Mouse (Mus musculus): ENCODE measurements at regions not wholly inside any gene's neighbourhood (a gene's known extent, or its start where the extent isn't known, plus 50 kb on each side); places are given as distances from the start of the nearest gene placed in this dataset.

DNA sequence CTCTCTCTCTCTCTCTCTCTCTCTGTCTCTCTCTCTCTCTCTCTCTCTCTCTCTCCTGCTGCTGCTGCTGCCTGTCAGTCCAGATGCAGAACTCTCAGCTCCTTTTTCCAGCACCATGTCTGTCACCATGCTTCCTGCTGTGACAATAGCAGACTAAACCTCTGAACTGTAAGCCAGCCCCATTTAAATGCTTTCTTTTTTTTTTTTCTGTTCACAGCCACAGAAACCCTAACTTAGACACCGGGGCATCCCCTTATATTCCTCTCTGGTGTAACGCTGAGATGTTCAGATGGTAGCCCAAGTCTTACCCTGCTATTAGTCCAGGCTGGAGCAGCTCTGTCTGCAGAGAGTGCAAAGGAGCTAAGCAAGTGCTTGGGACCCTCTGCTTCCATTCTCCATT, 54.3 kb upstream of the Vash1 start:
- TF ChIP-seq POLR2A (IDR thresholded peaks at IDR 0.05; ENCODE audit: borderline replicate concordance, extremely low read depth, low read depth, low read length), result no peak
- no peak for TF ChIP-seq CTCF (IDR thresholded peaks at IDR 0.05; ENCODE audit: insufficient read depth, low read length)
